Mouse (Mus musculus): Measurements from ENCODE around the gene Isy1.
A peak's percentile ranks its signal among the peaks of the same experiment; 100 is the strongest.

- peak; percentile 54 for TF ChIP-seq CTCF (IDR thresholded peaks at IDR 0.05)
- TF ChIP-seq POLR2A (IDR thresholded peaks at IDR 0.05; ENCODE audit: insufficient read depth, low read depth, low read length): no peak
- TF ChIP-seq EP300 (IDR thresholded peaks at IDR 0.05; ENCODE audit: insufficient read depth, low read depth, low read length): no peak
These were observed 59.1 kb downstream of the Isy1 start for GRCm38 (mm10) chr6:87779174-87780165.
